Mouse (Mus musculus): Measurements from ENCODE around the gene Supt5. TPM values are rescaled to one million over a fixed set of nuclear protein-coding genes. Genes with fewer than 3 reads are reported as not detected.

The Supt5 gene
- total and polyA plus RNA-seq, 3 experiments = 66.0 to 448 (median 156) TPM

GRCm38 (mm10) chr7:28368276-28368920, 29.9 kb upstream of the Supt5 start:
- Histone ChIP-seq H3K27ac (ENCODE audit: control insufficient read depth, low read depth, low read length) (no peak overlapping the region), H3K4me1 (ENCODE audit: control insufficient read depth in 1 of 2, insufficient read depth in 2 of 2, low read length in 2 of 2) (no peaks in the 10 kb centered on the region; a peak in 1 of 4 replicates), H3K27me3 (ENCODE audit: control insufficient read depth in 1 of 2, insufficient read depth in 2 of 2, low read length in 2 of 2) (no peaks in the 10 kb centered on the region), H3K36me3 (ENCODE audit: control insufficient read depth in 1 of 2, insufficient read depth in 2 of 2, low read length in 2 of 2) (no peaks in the 10 kb centered on the region), H3K9me3 (replicated peaks; ENCODE audit: insufficient read depth, low read length) (no peaks in the 10 kb centered on the region), H3K79me2 (ENCODE audit: control insufficient read depth, insufficient read depth, low read length, poor library complexity) (peaks cover 2% of the 10 kb centered on the region; the same call in 1 of the 2 replicates), H3K9ac (ENCODE audit: control insufficient read depth, low read depth, low read length, poor library complexity, severe bottlenecking) (no peak overlapping the region), H3K4me3 (ENCODE audit: control insufficient read depth in 1 of 2, insufficient read depth in 1 of 2, low read depth in 2 of 2, low read length in 2 of 2) (no peak overlapping the region)
- TF ChIP-seq KAT2A (conservative IDR thresholded peaks at IDR 0.05; ENCODE audit: low read depth, low read length) (no peak), ETS1 (IDR thresholded peaks at IDR 0.05; ENCODE audit: low read depth, low read length) (no peak), UBTF (IDR thresholded peaks at IDR 0.05; ENCODE audit: borderline replicate concordance, insufficient read depth, low read depth, low read length) (no peak), USF1 (IDR thresholded peaks at IDR 0.05; ENCODE audit: low read depth, low read length) (no peak), MXI1 (IDR thresholded peaks at IDR 0.05; ENCODE audit: low read depth, low read length) (no peak), TBP (IDR thresholded peaks at IDR 0.05; ENCODE audit: low read depth, low read length) (no peak), GATA1 (IDR thresholded peaks at IDR 0.05; ENCODE audit: low read depth, low read length) (no peak), USF2 (IDR thresholded peaks at IDR 0.05; ENCODE audit: borderline replicate concordance in 1 of 2, insufficient read depth in 1 of 2, low read depth in 1 of 2, low read length in 2 of 2) (no peak), ZC3H11A (IDR thresholded peaks at IDR 0.05; ENCODE audit: low read depth, low read length) (no peak), MAZ (IDR thresholded peaks at IDR 0.05; ENCODE audit: low read depth, low read length) (no peak), MYB (IDR thresholded peaks at IDR 0.05; ENCODE audit: low read depth, low read length) (no peak)
- DNase-seq (ENCODE audit: low read depth, low spot score) = no peak

DNA sequence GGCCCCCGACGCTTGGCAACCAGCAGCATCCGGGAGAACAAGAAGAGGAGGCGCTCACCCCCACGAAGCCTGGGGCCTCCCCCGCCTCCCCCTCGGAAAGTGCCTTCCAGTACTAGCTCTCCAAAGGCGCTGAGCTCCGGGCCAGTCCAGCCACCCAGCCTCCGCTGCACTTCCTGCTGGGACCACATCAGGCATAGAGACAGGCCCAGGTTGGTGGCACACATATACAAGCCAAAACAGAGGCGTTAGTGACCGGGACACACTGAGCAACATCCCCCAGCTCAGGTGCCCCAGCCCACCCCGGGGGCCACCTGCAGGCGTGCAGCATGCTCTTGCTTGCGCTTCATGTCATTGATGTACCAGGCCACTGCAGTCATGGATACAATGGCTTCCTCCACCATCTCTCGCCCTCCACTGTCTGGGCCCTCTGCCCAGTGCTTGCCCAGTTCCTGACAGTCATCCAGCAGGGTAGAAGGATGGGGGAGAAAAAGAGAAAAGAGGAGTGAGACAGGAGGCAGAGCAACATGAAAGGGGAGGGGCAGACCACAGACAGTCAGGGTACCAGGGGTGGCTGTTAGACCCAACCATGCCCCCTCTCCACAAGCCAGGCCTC, 29.2 kb upstream of the Supt5 start:
- Histone ChIP-seq H3K79me2 (ENCODE audit: control insufficient read depth, insufficient read depth, low read length, poor library complexity) (peaks cover 2% of the 10 kb centered on the region; the same call in 1 of the 2 replicates), H3K27me3 (ENCODE audit: control insufficient read depth in 1 of 2, insufficient read depth in 2 of 2, low read length in 2 of 2) (no peaks in the 10 kb centered on the region), H3K9ac (ENCODE audit: control insufficient read depth, low read depth, low read length, poor library complexity, severe bottlenecking) (no peak overlapping the region), H3K9me3 (replicated peaks; ENCODE audit: insufficient read depth, low read length) (no peaks in the 10 kb centered on the region), H3K36me3 (ENCODE audit: control insufficient read depth in 1 of 2, insufficient read depth in 2 of 2, low read length in 2 of 2) (no peaks in the 10 kb centered on the region), H3K4me1 (ENCODE audit: control insufficient read depth in 1 of 2, insufficient read depth in 2 of 2, low read length in 2 of 2) (no peaks in the 10 kb centered on the region; a peak in 1 of 4 replicates), H3K4me3 (ENCODE audit: control insufficient read depth in 1 of 2, insufficient read depth in 1 of 2, low read depth in 2 of 2, low read length in 2 of 2) (no peak overlapping the region), H3K27ac (ENCODE audit: control insufficient read depth, low read depth, low read length) (no peak overlapping the region)
- TF ChIP-seq ETS1 (IDR thresholded peaks at IDR 0.05; ENCODE audit: low read depth, low read length) = no peak
- no peak for TF ChIP-seq GABPA (IDR thresholded peaks at IDR 0.05; ENCODE audit: low read depth, low read length)
- no peak for TF ChIP-seq ZC3H11A (IDR thresholded peaks at IDR 0.05; ENCODE audit: low read depth, low read length)
- TF ChIP-seq JUND (IDR thresholded peaks at IDR 0.05; ENCODE audit: low read depth, low read length) = no peak
- no peak for TF ChIP-seq USF1 (IDR thresholded peaks at IDR 0.05; ENCODE audit: low read depth, low read length)
- TF ChIP-seq KAT2A (conservative IDR thresholded peaks at IDR 0.05; ENCODE audit: low read depth, low read length) = no peak
- TF ChIP-seq CHD1 (IDR thresholded peaks at IDR 0.05; ENCODE audit: low read depth, low read length) = no peak
- TF ChIP-seq USF2 (IDR thresholded peaks at IDR 0.05; ENCODE audit: borderline replicate concordance in 1 of 2, insufficient read depth in 1 of 2, low read depth in 1 of 2, low read length in 2 of 2) = no peak
- no peak for TF ChIP-seq MEF2A (IDR thresholded peaks at IDR 0.05; ENCODE audit: extremely low read depth, insufficient replicate concordance, low read depth, low read length, poor library complexity, severe bottlenecking)
- TF ChIP-seq GATA1 (IDR thresholded peaks at IDR 0.05; ENCODE audit: low read depth, low read length) = no peak
- no peak for TF ChIP-seq MAX (IDR thresholded peaks at IDR 0.05; ENCODE audit: low read length)
- TF ChIP-seq ELF1 (IDR thresholded peaks at IDR 0.05; ENCODE audit: low read depth, low read length) = no peak
- no peak for TF ChIP-seq TBP (IDR thresholded peaks at IDR 0.05; ENCODE audit: low read depth, low read length)
- no peak for TF ChIP-seq UBTF (IDR thresholded peaks at IDR 0.05; ENCODE audit: borderline replicate concordance, insufficient read depth, low read depth, low read length)
- TF ChIP-seq ZNF384 (IDR thresholded peaks at IDR 0.05; ENCODE audit: low read depth, low read length) = no peak
- TF ChIP-seq MAFK (IDR thresholded peaks at IDR 0.05; ENCODE audit: borderline replicate concordance, low read depth, low read length) = no peak
- no peak for DNase-seq (ENCODE audit: low read depth, low spot score)

Measured in MEL (cell line).